Mouse (Mus musculus) G1E (cell line): ENCODE measurements around the gene Alg14. TPM values are rescaled to one million over a fixed set of nuclear protein-coding genes. Genes with fewer than 3 reads are reported as not detected.

Source experiments
- ATAC-seq: 2 replicates; pipeline ENCODE4 v1.8.0; 2016; ENCODE audit warnings: mild to moderate bottlenecking; ENCODE audit not compliant: insufficient number of reproducible peaks, poor library complexity, low FRiP score, severe bottlenecking; ENCODE audit errors: extremely low read depth
- DNase-seq: peaks from one replicate; pipeline ENCODE4 v3.0.0; 2012; ENCODE audit warnings: low spot score
- H3K27me3 ChIP-seq: 2 replicates; pipeline ENCODE4 v1.6.1; 2012; ENCODE audit warnings: mild to moderate bottlenecking, low read length, inconsistent platforms; ENCODE audit not compliant: insufficient read depth
- H3K36me3 ChIP-seq: replicated peaks from 2 replicates; pipeline ENCODE3; 2012; ENCODE audit warnings: mild to moderate bottlenecking, inconsistent platforms
- H3K4me1 ChIP-seq: 2 replicates; pipeline ENCODE4 v1.6.1; 2012; ENCODE audit warnings: low read depth, low read length, inconsistent platforms, mixed read lengths; ENCODE audit not compliant: insufficient read depth
- H3K4me3 ChIP-seq: 2 replicates; pipeline ENCODE4 v1.5.1; 2012; ENCODE audit warnings: low read depth, mild to moderate bottlenecking, inconsistent platforms, low read length, moderate library complexity, mixed read lengths
- H3K9me3 ChIP-seq: replicated peaks from 2 replicates; pipeline ENCODE4 v1.6.1; 2012; ENCODE audit warnings: inconsistent platforms
- CTCF ChIP-seq: IDR thresholded peaks from 2 replicates; pipeline ENCODE4 v1.5.1; 2012; ENCODE audit warnings: low read depth, low read length, inconsistent platforms, mixed read lengths
- GATA1 ChIP-seq: IDR thresholded peaks from 2 replicates; pipeline ENCODE4 v1.6.1; 2012; ENCODE audit warnings: borderline replicate concordance, low read length, inconsistent platforms, mixed read lengths
- GATA2 ChIP-seq: IDR thresholded peaks from 2 replicates; pipeline ENCODE4 v1.6.1; 2012; ENCODE audit warnings: low read depth, low read length, inconsistent platforms, borderline replicate concordance
- POLR2AphosphoS5 ChIP-seq: IDR thresholded peaks from 2 replicates; pipeline ENCODE4 v1.6.1; 2012; ENCODE audit warnings: low read depth, low read length, inconsistent platforms; ENCODE audit not compliant: insufficient replicate concordance
- TAL1 ChIP-seq: conservative IDR thresholded peaks from 2 replicates; pipeline ENCODE4 v1.6.1; 2012; ENCODE audit warnings: low read depth, low read length, inconsistent platforms, mixed read lengths
- polyA plus RNA-seq: library from polyadenylated mRNA; stranded (reverse); fragments of >175 nt; gene quantifications from 2 replicates; pipeline ENCODE4 v1.2.3, GENCODE M21; 2012
- total RNA-seq, 2 experiments: library from RNA; stranded (forward) in 1 of 2; stranded (reverse) in 1 of 2; fragments of 200-1000 nt in 1 of 2; fragments of >200 nt in 1 of 2; fragmentation: Nextera tagmentation in 1 of 2; gene quantifications; 2 replicates each; pipeline ENCODE4 v1.2.3; 2014 to 2017

Gene Alg14
- total and polyA plus RNA-seq, 3 experiments: 3.5 to 29.9 (median 9.2) TPM

- Histone ChIP-seq H3K27me3 (no peaks in the 10 kb centered on the region), H3K4me3 (no peak overlapping the region), H3K36me3 (peaks cover 68% of the 10 kb centered on the region), H3K9me3 (no peaks in the 10 kb centered on the region), H3K4me1 (peaks cover 75% of the 10 kb centered on the region)
- TF ChIP-seq TAL1 (no peak), GATA1 (no peak), CTCF (no peak), GATA2 (no peak), POLR2AphosphoS5 (no peak)
- DNase-seq: no peak
- ATAC-seq: no peak
Measured at GRCm38 (mm10) chr3:121255501-121255900, 36.1 kb upstream of the Alg14 start.

- Histone ChIP-seq H3K4me3 (no peak overlapping the region), H3K4me1 (peaks cover 75% of the 10 kb centered on the region), H3K9me3 (no peaks in the 10 kb centered on the region), H3K27me3 (no peaks in the 10 kb centered on the region), H3K36me3 (peaks cover 66% of the 10 kb centered on the region)
- TF ChIP-seq POLR2AphosphoS5 (no peak), TAL1 (no peak), GATA2 (no peak), GATA1 (no peak), CTCF (no peak)
- no peak for ATAC-seq
- no peak for DNase-seq
Measured at GRCm38 (mm10) chr3:121256131-121256530, 35.4 kb upstream of the Alg14 start.

DNA sequence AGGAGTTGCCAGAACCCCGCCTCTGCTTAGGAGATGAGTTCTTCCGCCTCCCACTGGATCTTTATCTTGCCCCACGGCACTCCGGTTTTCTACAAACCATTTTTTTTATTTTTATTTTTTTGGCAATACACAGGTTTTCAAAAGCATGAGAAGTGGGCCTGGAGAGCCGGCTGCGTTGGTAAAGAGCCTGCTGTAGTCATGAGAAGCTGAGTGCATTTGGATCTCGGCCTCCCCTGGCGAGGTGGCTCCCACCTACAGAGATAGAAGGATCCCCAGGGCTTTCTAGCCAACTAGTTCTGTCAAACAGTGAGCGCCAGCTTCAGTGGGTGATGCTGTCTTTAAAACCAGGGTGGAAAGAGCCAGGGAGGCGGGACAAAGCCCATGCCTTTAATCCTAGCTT, 34.2 kb upstream of the Alg14 start:
- Histone ChIP-seq H3K36me3 (peaks cover 55% of the 10 kb centered on the region), H3K9me3 (no peaks in the 10 kb centered on the region), H3K4me1 (peaks cover 74% of the 10 kb centered on the region), H3K4me3 (peak overlapping the region; percentile 66; the same call in 1 of the 2 replicates), H3K27me3 (no peaks in the 10 kb centered on the region)
- DNase-seq: no peak
- TF ChIP-seq GATA2 (no peak), GATA1 (no peak), TAL1 (no peak), POLR2AphosphoS5 (no peak), CTCF (no peak)
- ATAC-seq: no peak

GRCm38 (mm10) chr3:121258521-121259478, 32.8 kb upstream of the Alg14 start:
- TF ChIP-seq GATA1 (no peak), POLR2AphosphoS5 (no peak), TAL1 (no peak), GATA2 (no peak), CTCF (no peak)
- no peaks in the 10 kb centered on the region for H3K9me3 ChIP-seq
- no peaks in the 10 kb centered on the region for H3K27me3 ChIP-seq
- DNase-seq: no peak
- H3K4me3 ChIP-seq: peak overlapping the region; percentile 93; the same call in 1 of the 2 replicates
- H3K4me1 ChIP-seq: peaks cover 75% of the 10 kb centered on the region
- peaks cover 47% of the 10 kb centered on the region for H3K36me3 ChIP-seq
- ATAC-seq: no peak

GRCm38 (mm10) chr3:121260041-121260440, 31.5 kb upstream of the Alg14 start:
- TF ChIP-seq POLR2AphosphoS5 (no peak), TAL1 (no peak), GATA1 (no peak), GATA2 (no peak), CTCF (no peak)
- H3K4me1 ChIP-seq: peaks cover 82% of the 10 kb centered on the region

GRCm38 (mm10) chr3:121260831-121261230, 30.7 kb upstream of the Alg14 start:
- no peak for DNase-seq
- TF ChIP-seq CTCF (no peak), POLR2AphosphoS5 (no peak), TAL1 (no peak), GATA1 (no peak), GATA2 (no peak)
- Histone ChIP-seq H3K36me3 (peaks cover 34% of the 10 kb centered on the region), H3K4me3 (peak overlapping the region; percentile 93; the same call in 1 of the 2 replicates), H3K9me3 (no peaks in the 10 kb centered on the region), H3K4me1 (peaks cover 81% of the 10 kb centered on the region), H3K27me3 (no peaks in the 10 kb centered on the region)
- no peak for ATAC-seq

More at GRCm38 (mm10) chr3:121260041-121260440, 31.5 kb upstream of the Alg14 start:
- no peaks in the 10 kb centered on the region for H3K9me3 ChIP-seq
- DNase-seq (no peak), ATAC-seq (no peak)
- H3K36me3 ChIP-seq: peaks cover 41% of the 10 kb centered on the region
- H3K27me3 ChIP-seq: no peaks in the 10 kb centered on the region
- peak overlapping the region; percentile 93 for H3K4me3 ChIP-seq
